Mouse (Mus musculus): Measurements from ENCODE around the gene Ngp. TPM values are rescaled to one million over a fixed set of nuclear protein-coding genes. Genes with fewer than 3 reads are reported as not detected.
"Not testable (repeated sequence)": the region's sequence is repeated elsewhere in the genome, so short reads cannot be mapped to it uniquely, and the experiment has no call there.

The Ngp gene
- polyA plus RNA-seq, 1 experiment: 0.02 TPM

DNA sequence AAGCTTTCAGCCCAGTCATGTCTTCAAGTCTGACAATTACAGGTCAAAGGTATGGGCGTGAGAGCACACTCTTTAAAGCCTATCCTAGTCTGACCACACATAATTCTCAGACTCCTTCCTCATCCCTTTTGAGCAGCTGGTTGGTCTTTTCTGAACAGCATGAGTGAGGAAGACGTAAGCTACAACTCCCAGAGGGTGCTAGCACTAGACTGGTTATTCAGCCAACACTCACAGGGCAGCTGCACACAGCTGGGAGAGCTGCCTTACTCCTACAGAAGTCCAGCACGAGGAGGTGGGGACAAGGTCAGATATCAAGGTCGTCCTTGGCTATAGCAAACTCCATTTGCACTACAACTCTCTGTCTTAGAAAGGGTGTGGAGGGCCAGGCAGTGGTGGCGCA, 18.9 kb upstream of the Ngp start:
- Histone ChIP-seq H3ac (ENCODE audit: control insufficient read depth, insufficient read length, low read depth) (no peak overlapping the region), H3K79me3 (ENCODE audit: low read depth) (peaks cover 70% of the 10 kb centered on the region), H3K79me2 (ENCODE audit: control insufficient read depth, insufficient read depth) (peaks cover 85% of the 10 kb centered on the region), H3K27me3 (ENCODE audit: control insufficient read depth, insufficient read depth, insufficient read length) (no peaks in the 10 kb centered on the region), H3K4me3 (ENCODE audit: insufficient read depth, poor library complexity, severe bottlenecking) (no peak overlapping the region), H3K36me3 (ENCODE audit: control insufficient read depth, insufficient read depth) (peaks cover 29% of the 10 kb centered on the region)
- TF ChIP-seq MYOG (IDR thresholded peaks at IDR 0.05; ENCODE audit: control insufficient read depth, extremely low read depth, insufficient read length) (no peak), MYOD1 (IDR thresholded peaks at IDR 0.05; ENCODE audit: control insufficient read depth, insufficient read length, low read depth) (no peak), CEBPB (IDR thresholded peaks at IDR 0.05; ENCODE audit: low read depth) (no peak), MAX (IDR thresholded peaks at IDR 0.05) (no peak), FOSL1 (IDR thresholded peaks at IDR 0.05; ENCODE audit: insufficient read depth, low read length, poor library complexity, severe bottlenecking) (no peak), USF1 (IDR thresholded peaks at IDR 0.05; ENCODE audit: low read depth) (no peak), CTCF (IDR thresholded peaks at IDR 0.05; ENCODE audit: control insufficient read depth, insufficient read depth, insufficient read length) (no peak)

DNA sequence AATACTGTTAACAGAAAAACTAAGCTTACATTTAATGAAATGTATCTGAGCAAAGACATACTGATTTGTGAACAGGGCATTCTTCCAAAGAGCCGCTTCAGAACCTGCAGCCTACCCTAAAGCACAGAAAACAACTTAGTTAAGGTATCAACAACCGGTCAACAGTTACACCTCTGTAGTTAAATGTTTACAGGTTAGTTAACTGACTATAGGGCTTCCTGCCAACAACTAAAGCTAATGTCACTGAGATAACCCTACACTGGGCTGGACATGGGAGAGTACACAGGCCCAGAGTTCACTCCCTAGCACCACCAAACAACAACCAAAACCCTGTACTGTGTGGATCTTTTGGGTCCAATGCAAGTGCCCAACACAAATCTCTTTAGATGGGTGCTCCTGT, 16.8 kb upstream of the Ngp start:
- H3K4me3 ChIP-seq (ENCODE audit: insufficient read depth, poor library complexity, severe bottlenecking): no peak overlapping the region
- H3ac ChIP-seq (ENCODE audit: control insufficient read depth, insufficient read length, low read depth): no peak overlapping the region
- H3K27me3 ChIP-seq (ENCODE audit: control insufficient read depth, insufficient read depth, insufficient read length): no peaks in the 10 kb centered on the region
- H3K36me3 ChIP-seq (ENCODE audit: control insufficient read depth, insufficient read depth): peaks cover 20% of the 10 kb centered on the region
- no peak for TF ChIP-seq USF1 (IDR thresholded peaks at IDR 0.05; ENCODE audit: low read depth)
- no peak for TF ChIP-seq MAX (IDR thresholded peaks at IDR 0.05)
- no peak for TF ChIP-seq FOSL1 (IDR thresholded peaks at IDR 0.05; ENCODE audit: insufficient read depth, low read length, poor library complexity, severe bottlenecking)
- TF ChIP-seq CTCF (IDR thresholded peaks at IDR 0.05; ENCODE audit: control insufficient read depth, insufficient read depth, insufficient read length): no peak
- no peak for TF ChIP-seq MYOD1 (IDR thresholded peaks at IDR 0.05; ENCODE audit: control insufficient read depth, insufficient read length, low read depth)
- TF ChIP-seq MYOG (IDR thresholded peaks at IDR 0.05; ENCODE audit: control insufficient read depth, extremely low read depth, insufficient read length): no peak
- no peak for TF ChIP-seq CEBPB (IDR thresholded peaks at IDR 0.05; ENCODE audit: low read depth)
- peaks cover 86% of the 10 kb centered on the region for H3K79me3 ChIP-seq (ENCODE audit: low read depth)
- H3K79me2 ChIP-seq (ENCODE audit: control insufficient read depth, insufficient read depth): peaks cover 99% of the 10 kb centered on the region

DNA sequence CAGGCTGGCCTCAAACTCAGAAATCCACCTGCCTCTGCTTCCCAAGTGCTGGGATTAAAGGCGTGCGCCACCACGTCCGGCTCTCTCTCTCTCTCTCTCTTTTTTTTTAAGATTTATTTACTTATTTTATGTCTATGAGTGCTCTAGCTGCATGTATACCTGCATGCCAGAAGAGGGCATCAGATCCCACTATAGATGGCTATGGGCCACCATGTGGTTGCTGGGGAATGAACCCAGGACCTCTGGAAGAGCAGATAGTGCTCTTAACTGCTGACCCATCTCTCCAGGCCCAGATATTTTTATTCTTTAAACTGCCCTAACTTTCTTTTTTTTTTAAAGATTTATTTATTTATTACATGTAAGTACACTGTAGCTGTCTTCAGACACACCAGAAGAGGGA, 16.3 kb upstream of the Ngp start:
- H3K4me3 ChIP-seq (ENCODE audit: insufficient read depth, poor library complexity, severe bottlenecking); H3K27me3 ChIP-seq (ENCODE audit: control insufficient read depth, insufficient read depth, insufficient read length); H3ac ChIP-seq (ENCODE audit: control insufficient read depth, insufficient read length, low read depth): not testable (repeated sequence)
- peaks cover 84% of the 10 kb centered on the region for H3K79me3 ChIP-seq (ENCODE audit: low read depth)
- peaks cover 98% of the 10 kb centered on the region for H3K79me2 ChIP-seq (ENCODE audit: control insufficient read depth, insufficient read depth)
- H3K36me3 ChIP-seq (ENCODE audit: control insufficient read depth, insufficient read depth): peaks cover 20% of the 10 kb centered on the region

DNA sequence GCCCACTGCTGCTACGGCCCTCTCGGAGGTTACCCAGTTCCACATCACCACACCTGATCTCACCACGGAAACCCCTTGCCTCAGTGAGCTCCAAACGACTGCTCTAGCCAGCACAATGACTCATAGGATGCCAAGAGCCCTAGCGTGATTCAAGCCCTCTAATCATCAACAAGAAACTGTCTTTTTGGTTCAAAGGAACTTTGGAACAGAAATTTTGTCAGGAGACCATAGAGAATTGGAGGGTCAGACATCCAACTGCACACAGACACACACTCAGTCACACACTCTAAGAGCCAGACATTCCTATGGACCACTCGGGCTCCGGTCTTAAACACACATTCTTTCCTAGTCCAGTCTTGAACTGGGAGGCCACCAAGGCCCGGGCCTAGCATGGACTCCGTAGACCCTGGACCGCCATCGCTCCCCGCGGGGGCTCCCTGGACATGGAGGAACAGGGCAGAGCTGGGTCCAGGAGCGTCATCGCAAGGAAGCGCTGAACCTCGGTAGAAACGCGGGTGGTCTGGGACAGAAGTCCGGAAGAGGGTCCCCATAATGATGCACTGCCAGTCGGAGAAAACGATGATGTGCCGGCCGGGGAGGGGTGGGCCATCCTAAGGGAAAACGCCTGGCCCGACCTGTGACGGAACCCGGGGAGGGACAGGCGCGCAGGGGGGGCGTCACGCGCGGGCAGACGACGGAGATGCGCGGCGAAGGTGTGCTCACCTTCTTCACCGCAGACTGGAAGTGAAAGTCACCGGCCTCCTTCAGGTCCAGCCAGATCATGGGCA, 12.0 kb upstream of the Ngp start:
- Histone ChIP-seq H3K27me3 (ENCODE audit: control insufficient read depth, insufficient read depth, insufficient read length) (no peaks in the 10 kb centered on the region), H3K36me3 (ENCODE audit: control insufficient read depth, insufficient read depth) (peaks cover 15% of the 10 kb centered on the region), H3K4me3 (ENCODE audit: insufficient read depth, poor library complexity, severe bottlenecking) (peak overlapping the region; percentile 84), H3K79me3 (ENCODE audit: low read depth) (peaks cover 47% of the 10 kb centered on the region), H3ac (ENCODE audit: control insufficient read depth, insufficient read length, low read depth) (peak overlapping the region; percentile 81), H3K79me2 (ENCODE audit: control insufficient read depth, insufficient read depth) (peaks cover 56% of the 10 kb centered on the region)
- TF ChIP-seq CEBPB (IDR thresholded peaks at IDR 0.05; ENCODE audit: low read depth): no peak
- TF ChIP-seq FOSL1 (IDR thresholded peaks at IDR 0.05; ENCODE audit: insufficient read depth, low read length, poor library complexity, severe bottlenecking): no peak
- TF ChIP-seq MYOD1 (IDR thresholded peaks at IDR 0.05; ENCODE audit: control insufficient read depth, insufficient read length, low read depth): no peak
- no peak for TF ChIP-seq MYOG (IDR thresholded peaks at IDR 0.05; ENCODE audit: control insufficient read depth, extremely low read depth, insufficient read length)
- no peak for TF ChIP-seq MAX (IDR thresholded peaks at IDR 0.05)
- TF ChIP-seq CTCF (IDR thresholded peaks at IDR 0.05; ENCODE audit: control insufficient read depth, insufficient read depth, insufficient read length): no peak
- no peak for TF ChIP-seq USF1 (IDR thresholded peaks at IDR 0.05; ENCODE audit: low read depth)

DNA sequence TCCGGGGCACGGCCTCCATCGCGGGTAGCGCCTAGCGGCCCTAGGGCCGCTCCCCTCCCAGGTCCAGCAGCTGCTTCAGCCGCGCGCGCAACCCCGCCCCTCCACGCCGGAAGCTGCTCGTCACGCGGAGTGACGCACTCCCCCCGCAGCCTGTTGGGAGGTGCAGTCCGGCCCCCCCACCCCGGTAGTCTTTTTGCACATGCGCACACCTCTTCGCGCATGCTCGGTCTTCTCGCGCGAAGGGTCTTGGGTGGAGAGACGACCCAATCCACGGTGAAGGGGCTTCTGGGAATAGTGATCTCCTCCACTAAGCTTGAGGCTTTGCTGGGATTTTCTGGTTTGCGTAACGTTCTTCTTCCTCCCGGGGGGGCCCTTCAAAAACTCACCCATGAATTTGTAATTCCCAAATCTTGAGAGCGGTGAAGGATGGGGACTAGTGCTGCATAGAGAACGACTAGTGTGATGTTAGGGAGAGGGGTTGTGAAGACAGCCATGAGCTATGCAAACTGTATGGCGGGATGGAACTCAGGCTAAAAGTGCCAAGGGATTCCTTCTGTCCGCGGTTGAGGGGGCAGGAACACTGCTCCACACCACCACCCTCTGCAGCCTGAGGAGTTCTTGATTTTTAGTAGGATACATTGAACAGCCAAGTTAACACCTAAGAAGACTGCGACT, 11.3 kb upstream of the Ngp start, which contains the start of gene Ptpn23:
Gene Ptpn23, minus strand, starts transcription at position 115 of the 675 bp plus-strand sequence.
- Histone ChIP-seq H3ac (ENCODE audit: control insufficient read depth, insufficient read length, low read depth) (peak within 1 kb of the TSS; percentile 90), H3K79me2 (ENCODE audit: control insufficient read depth, insufficient read depth) (peaks cover 49% of the 10 kb centered on the region), H3K36me3 (ENCODE audit: control insufficient read depth, insufficient read depth) (peaks cover 12% of the 10 kb centered on the region), H3K79me3 (ENCODE audit: low read depth) (peaks cover 41% of the 10 kb centered on the region), H3K4me3 (ENCODE audit: insufficient read depth, poor library complexity, severe bottlenecking) (peak within 1 kb of the TSS; percentile 84), H3K27me3 (ENCODE audit: control insufficient read depth, insufficient read depth, insufficient read length) (no peaks in the 10 kb centered on the region)
- TF ChIP-seq CEBPB (IDR thresholded peaks at IDR 0.05; ENCODE audit: low read depth): peak; percentile 26
- no peak for TF ChIP-seq USF1 (IDR thresholded peaks at IDR 0.05; ENCODE audit: low read depth)
